Comparison of ENCODE assay signal across 15 mouse cellular contexts in genomic region chr6:96244320-96244719, GRCm38 (mm10).
DNase-seq lines count a peak whose midpoint lies in the region; ATAC-seq and TF ChIP-seq lines count a peak whose summit lies in the region.
"Had no signal": no experiment of that assay in that cellular context is flagged by ENCODE, and none has a peak within 500 bp of the region (broad histone marks: within the 10 kb centered on the region; RNA-seq: fewer than 3 reads in every experiment).

No protein-coding gene starts in this region.

- intact Hi-C loops in left cerebral cortex, postnatal 14 days (cut with DNase I) = no loop called here

- no peak overlapping the region for H3K4me2 ChIP-seq in forebrain, postnatal 0 days (ENCODE audit: low read depth)
- no peak overlapping the region for H3K4me2 ChIP-seq in kidney, embryonic 14.5 days (replicated peaks; ENCODE audit: low read depth, low read length)
- H3K4me2 ChIP-seq: liver, embryonic 13.5 days had no signal

- H3K27ac ChIP-seq in forebrain, postnatal 0 days (ENCODE audit: low read depth, low read length) = no peak overlapping the region
- H3K27ac ChIP-seq in forebrain, embryonic 10.5 days = no peak overlapping the region
- no peak overlapping the region for H3K27ac ChIP-seq in kidney, embryonic 14.5 days (ENCODE audit: low read depth, low read length)
- H3K27ac ChIP-seq: liver, embryonic 13.5 days; stomach, postnatal 0 days had no signal

- no peaks in the 10 kb centered on the region for H3K36me3 ChIP-seq in forebrain, postnatal 0 days (ENCODE audit: insufficient read depth)
- H3K36me3 ChIP-seq in forebrain, embryonic 10.5 days (replicated peaks) = no peaks in the 10 kb centered on the region
- no peaks in the 10 kb centered on the region for H3K36me3 ChIP-seq in kidney, embryonic 14.5 days (ENCODE audit: control insufficient read depth, insufficient read depth, low read length)
- H3K36me3 ChIP-seq: liver, embryonic 13.5 days had no signal

- H3K4me3 ChIP-seq in forebrain, postnatal 0 days (ENCODE audit: low read depth, low read length) = no peak overlapping the region
- H3K4me3 ChIP-seq in forebrain, embryonic 10.5 days = no peak overlapping the region
- H3K4me3 ChIP-seq in kidney, embryonic 14.5 days (ENCODE audit: low read length) = no peak overlapping the region
- H3K4me3 ChIP-seq: liver, embryonic 13.5 days had no signal

- peak; percentile 70 for DNase-seq in forebrain, postnatal 0 days
- DNase-seq in forebrain, embryonic 10.5 days (ENCODE audit: extremely low spot score, low spot score) = no peak
- DNase-seq in layer of hippocampus, adult 9-10 months (ENCODE audit: low spot score) = peak; percentile 61
- peak; percentile 76 to 77 for DNase-seq in left cerebral cortex, postnatal 14 days (ENCODE audit: low spot score in 2 of 2)
- peak; percentile 92 for DNase-seq in telencephalon, adult 2 months (ENCODE audit: low read depth, low spot score)
- no peak for DNase-seq in lung, postnatal 36 days
- DNase-seq: cerebellum, postnatal 36 days; liver, embryonic 13.5 days; lung, postnatal 10 days; midbrain, embryonic 14.5 days; spleen, adult 18-20 months had no signal

- H3K4me1 ChIP-seq in forebrain, postnatal 0 days (ENCODE audit: insufficient read depth) = no peaks in the 10 kb centered on the region
- no peaks in the 10 kb centered on the region for H3K4me1 ChIP-seq in forebrain, embryonic 10.5 days
- no peaks in the 10 kb centered on the region for H3K4me1 ChIP-seq in kidney, embryonic 14.5 days (ENCODE audit: control insufficient read depth, insufficient read depth, low read length)
- H3K4me1 ChIP-seq: liver, embryonic 13.5 days had no signal

- 68% methylated on average over 3 of the region's 3 CpGs for WGBS in forebrain, postnatal 0 days
- WGBS in forebrain, embryonic 10.5 days = 86% methylated on average over 3 of the region's 3 CpGs
- 88% methylated on average over 3 of the region's 3 CpGs for WGBS in kidney, embryonic 14.5 days

- H3K27me3 ChIP-seq in forebrain, postnatal 0 days (ENCODE audit: insufficient read depth, low read length) = no peaks in the 10 kb centered on the region
- H3K27me3 ChIP-seq in forebrain, embryonic 10.5 days (ENCODE audit: poor library complexity, severe bottlenecking) = no peaks in the 10 kb centered on the region
- no peaks in the 10 kb centered on the region for H3K27me3 ChIP-seq in kidney, embryonic 14.5 days (ENCODE audit: control insufficient read depth, insufficient read depth, low read length)
- H3K27me3 ChIP-seq: liver, embryonic 13.5 days had no signal

- H3K9ac ChIP-seq in forebrain, postnatal 0 days = no peak overlapping the region
- H3K9ac ChIP-seq in kidney, embryonic 14.5 days (ENCODE audit: low read depth, low read length) = no peak overlapping the region
- H3K9ac ChIP-seq: liver, embryonic 13.5 days had no signal

- TF ChIP-seq CTCF in forebrain, postnatal 0 days (IDR thresholded peaks at IDR 0.05; ENCODE audit: low read depth) = no peak

- H3K9me3 ChIP-seq in forebrain, postnatal 0 days (ENCODE audit: low read length) = no peaks in the 10 kb centered on the region
- H3K9me3 ChIP-seq in forebrain, embryonic 10.5 days = no peaks in the 10 kb centered on the region
- H3K9me3 ChIP-seq in kidney, embryonic 14.5 days (ENCODE audit: control insufficient read depth, low read length) = no peaks in the 10 kb centered on the region
- H3K9me3 ChIP-seq: liver, embryonic 13.5 days had no signal

- peak; percentile 76 for ATAC-seq in forebrain, postnatal 0 days
- no peak for ATAC-seq in kidney, embryonic 14.5 days (ENCODE audit: low FRiP score, low TSS enrichment)
- no peak for ATAC-seq in erythroblast, adult 5-6 weeks (replicated peaks; ENCODE audit: low FRiP score, poor library complexity, severe bottlenecking)
- ATAC-seq: intestine, embryonic 16.5 days had no signal

Comparison
In these comparisons a context has a peak if more than half of its experiments do, and no peak if none do; other contexts are left out.
1. DNase-seq: peak in forebrain, postnatal 0 days (single experiment), layer of hippocampus, adult 9-10 months (single experiment), left cerebral cortex, postnatal 14 days (2 of 2) and telencephalon, adult 2 months (single experiment); none in forebrain, embryonic 10.5 days (single experiment) and lung, postnatal 36 days (single experiment).